Mouse (Mus musculus) left cerebral cortex, adult 9 months (tissue): ENCODE results near the gene En2.

ENCODE experiments used
- DNase-seq, 2 experiments: peaks; one replicate each; pipeline ENCODE4 v3.0.0; 2022; ENCODE audit warnings: low spot score in 2 of 2

En2 gene

DNA sequence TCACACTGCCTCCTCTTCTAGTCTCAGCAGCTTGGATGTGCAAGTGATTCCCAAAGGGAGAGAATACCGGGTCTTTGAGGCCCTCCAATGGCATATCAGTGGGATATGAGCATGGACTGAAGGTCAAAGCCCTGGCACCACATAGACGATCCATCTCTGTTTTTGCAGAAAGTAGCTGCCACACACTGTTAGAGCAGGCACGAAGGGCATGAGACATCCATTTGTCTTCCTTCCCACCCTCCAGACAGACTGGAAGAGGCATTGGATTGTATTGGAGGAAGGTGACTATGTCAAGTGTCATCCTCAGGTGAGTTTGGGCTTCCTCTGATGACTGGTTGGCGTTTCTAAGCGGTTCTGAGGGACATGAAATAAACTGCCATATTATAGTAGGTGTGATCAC is 12.8 kb downstream of the En2 start:
- no peak for DNase-seq

GRCm38 (mm10) chr5:28179237-28179790 is 13.8 kb downstream of the En2 start:
- no peak for DNase-seq

- no peak for DNase-seq
Measured at GRCm38 (mm10) chr5:28191201-28192098, 26.0 kb downstream of the En2 start.

DNA sequence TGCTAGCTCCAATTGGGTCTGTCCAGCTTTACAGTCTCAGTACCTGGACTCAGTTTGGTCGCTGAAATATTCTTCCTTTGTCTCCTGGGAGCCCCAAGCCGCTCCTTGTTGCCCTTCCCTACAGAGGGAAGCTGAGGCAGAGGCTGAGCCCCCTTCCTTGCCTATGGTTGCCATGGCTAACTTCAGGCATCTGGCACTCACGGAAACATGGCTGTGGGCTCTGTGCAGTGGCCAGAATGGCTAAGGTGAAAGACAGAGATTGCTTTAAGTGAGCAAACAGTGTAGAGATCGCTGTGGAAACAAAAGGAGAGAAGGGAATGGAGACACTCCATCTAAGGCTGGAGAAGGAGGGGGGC is 26.6 kb downstream of the En2 start:
- no peak for DNase-seq

GRCm38 (mm10) chr5:28195473-28195872 is 30.0 kb downstream of the En2 start:
- no peak for DNase-seq

DNA sequence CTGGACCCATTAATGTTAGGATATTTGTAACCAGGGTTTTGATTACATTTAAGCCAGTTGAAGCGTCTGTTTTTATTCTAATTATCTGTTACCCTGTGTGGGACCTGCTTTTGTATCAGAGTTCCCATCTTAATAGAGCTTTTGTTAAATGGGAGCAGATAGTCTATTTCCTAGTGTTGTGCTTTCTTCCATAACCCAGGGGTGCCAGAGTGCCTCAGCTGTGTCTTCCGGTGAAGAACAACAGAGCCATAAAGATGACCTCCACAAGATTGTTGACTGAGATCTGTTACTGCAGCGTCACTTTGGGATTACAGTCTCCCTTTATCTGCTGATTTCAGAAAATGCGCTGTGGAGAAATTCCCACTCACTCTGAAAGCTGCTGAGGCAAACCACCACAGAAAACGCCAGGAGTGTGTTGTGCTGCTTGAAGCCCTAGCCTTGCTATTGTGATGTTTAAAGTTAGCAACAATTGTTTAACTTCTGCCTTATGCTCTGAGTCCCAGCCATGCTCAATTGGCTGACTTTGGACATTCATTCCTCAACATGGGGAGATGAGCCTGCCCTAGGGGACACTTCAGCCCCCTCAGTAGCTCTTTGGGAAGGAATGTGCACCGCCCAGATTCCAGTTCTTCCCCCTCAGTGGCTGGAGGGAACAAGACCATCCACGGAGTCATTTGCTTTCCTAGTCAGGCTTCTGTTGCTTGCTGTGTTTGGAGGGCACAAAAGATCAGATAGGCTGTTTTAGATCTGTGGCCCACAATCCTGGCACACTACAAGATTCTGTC is 33.8 kb downstream of the En2 start:
- DNase-seq: no peak

DNA sequence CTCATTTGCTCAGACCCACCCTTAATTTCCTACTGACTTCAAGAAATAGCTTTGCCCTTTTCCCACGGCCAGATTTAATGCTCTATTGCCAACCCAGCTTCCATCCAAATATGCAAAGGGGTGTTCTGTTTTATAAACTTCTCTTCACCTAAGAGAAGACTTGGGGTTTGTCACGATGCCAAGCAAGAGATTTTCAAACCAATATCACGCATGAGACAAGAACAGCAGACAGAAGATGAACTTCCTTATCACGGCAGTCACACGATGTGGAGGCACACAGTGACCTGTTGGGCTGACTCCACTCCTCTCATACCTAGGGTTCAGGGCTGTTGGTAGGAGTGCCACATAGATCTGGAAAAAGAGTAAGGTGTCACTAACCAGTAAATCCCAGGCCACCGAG is 37.6 kb downstream of the En2 start:
- no peak for DNase-seq

DNA sequence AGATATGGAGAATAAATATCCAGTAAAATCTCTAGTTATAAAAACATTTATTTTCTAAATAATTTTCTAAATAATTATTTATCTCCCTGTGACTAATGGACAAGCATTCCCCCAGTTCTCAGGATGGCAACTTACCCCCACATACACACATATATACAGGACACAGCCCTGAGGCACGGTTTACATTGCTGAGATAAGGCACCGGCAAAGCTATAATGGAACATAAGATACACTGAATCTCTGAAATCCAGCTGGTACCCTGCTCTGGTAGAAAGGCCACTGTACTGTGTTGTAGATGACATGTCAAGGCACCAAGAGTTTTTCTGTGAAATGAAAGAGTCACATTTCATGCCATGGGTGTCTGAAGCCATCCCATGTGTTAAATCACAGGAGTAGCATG is 39.2 kb downstream of the En2 start:
- DNase-seq: no peak

DNA sequence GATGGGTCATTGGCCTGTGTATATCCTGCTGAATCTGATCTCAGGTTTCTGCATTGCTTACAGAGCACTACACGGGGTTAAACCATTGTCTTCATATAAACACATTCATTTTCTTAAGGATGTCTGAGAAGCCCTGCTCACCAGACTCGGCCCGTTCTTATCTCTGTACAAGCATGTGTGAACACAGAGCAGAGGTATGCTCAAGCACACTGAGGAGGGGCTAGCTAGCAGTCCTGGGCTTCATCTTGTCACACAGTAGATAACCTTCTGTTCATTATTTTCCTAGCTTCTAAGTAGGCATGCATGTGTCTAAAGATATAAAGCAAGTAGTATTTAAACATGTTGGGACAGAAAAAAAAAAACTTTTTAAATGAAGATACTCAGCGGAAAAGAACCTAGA is 41.0 kb downstream of the En2 start:
- no peak for DNase-seq

DNA sequence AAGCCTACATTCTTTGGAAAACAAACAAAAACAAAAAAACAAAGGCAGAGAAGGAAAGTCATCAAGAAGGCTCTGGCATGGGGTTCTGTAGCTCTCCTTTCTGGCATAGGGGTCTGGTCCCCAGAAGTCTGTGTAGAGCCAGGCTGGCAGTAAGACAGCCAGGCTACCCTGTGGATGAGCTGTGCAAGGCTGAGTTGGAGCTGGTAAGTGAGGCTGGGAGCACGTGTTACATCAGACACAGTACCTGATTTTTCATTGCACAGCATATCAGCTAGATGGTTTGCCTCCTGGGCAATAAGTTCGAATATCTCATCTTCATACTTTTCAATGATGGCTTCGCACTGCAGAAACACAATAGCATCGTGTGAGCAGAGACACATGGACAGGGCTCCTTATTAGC is 41.5 kb downstream of the En2 start:
- DNase-seq: no peak

DNA sequence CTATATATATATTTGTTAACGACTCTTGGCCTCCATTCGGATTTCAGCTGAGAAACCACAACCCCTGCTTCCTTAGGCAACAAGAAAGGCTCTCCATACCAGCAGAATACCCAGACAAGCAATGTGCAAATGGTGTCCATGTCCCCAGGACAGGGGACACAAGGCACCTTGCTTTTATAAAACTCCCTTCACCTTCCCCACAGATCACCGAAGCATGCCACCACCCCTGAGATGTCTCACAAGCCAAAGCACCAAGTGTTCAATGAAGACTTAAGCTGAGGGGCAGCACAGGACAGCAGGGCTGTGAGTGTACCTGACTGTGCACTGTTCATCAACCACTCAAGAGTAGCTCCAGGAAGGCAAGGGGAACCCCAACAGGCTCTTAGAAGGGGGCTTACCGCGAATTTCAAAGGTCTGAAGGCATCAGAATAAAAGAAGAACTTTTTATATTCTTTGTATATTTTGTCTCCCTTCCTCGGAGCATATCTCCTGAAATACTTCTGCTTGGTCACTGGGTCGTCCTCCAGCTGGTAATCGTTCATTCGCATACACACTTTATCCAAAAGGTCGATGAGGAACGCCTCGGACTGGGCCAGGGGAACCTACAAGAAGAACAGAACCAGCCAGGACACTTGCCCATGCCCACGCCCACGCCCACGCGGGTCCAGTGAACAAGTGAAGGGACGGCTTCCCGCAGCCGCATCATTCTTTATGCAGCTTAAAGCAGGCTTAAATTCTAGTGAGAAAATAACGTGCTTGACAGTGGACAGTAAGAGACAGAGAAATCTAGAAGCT is 43.4 kb downstream of the En2 start:
- DNase-seq: no peak

DNA sequence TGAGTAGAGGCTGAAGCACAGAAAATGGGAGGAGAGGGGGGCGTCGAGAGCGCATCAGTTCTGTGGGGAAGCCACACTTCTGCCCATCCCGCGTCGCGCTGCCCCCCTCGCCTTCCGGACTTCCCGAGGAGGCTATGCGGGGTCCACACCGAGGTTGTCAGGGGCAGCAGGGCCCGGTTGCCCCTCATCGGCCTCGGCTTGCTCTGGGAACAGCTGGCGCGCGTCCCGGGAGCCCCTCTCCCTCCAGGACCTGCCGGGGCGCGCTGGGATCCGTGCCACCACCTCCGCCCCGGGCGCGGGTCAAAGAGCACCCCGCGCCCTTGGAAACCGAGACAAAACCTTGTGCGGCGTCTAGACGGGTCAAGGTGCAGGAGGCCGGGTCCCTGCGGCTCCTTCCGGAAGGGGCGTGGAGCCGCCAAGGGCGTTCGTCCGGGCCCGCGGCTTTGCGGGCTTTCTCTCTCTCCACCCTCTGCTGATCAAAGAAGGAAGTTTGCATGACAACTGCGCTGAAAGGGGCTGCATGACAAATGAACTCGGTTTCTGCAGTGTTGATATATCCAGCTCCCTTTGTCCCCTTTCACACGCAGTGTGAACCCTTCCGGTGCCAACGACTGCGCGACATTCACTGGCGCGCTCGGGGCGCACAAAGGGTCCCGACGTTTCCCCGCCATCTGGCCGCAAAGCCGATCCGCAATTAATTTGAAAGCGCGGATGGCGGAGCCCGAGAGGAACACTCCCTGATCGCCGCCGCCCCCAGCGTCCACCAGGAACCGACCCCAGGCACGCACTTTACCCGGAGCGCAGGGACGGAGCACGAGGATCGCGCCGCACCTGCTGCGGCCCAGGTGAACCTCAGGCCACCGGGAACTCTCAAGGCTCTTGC is 44.3 kb downstream of the En2 start:
- no peak for DNase-seq

DNA sequence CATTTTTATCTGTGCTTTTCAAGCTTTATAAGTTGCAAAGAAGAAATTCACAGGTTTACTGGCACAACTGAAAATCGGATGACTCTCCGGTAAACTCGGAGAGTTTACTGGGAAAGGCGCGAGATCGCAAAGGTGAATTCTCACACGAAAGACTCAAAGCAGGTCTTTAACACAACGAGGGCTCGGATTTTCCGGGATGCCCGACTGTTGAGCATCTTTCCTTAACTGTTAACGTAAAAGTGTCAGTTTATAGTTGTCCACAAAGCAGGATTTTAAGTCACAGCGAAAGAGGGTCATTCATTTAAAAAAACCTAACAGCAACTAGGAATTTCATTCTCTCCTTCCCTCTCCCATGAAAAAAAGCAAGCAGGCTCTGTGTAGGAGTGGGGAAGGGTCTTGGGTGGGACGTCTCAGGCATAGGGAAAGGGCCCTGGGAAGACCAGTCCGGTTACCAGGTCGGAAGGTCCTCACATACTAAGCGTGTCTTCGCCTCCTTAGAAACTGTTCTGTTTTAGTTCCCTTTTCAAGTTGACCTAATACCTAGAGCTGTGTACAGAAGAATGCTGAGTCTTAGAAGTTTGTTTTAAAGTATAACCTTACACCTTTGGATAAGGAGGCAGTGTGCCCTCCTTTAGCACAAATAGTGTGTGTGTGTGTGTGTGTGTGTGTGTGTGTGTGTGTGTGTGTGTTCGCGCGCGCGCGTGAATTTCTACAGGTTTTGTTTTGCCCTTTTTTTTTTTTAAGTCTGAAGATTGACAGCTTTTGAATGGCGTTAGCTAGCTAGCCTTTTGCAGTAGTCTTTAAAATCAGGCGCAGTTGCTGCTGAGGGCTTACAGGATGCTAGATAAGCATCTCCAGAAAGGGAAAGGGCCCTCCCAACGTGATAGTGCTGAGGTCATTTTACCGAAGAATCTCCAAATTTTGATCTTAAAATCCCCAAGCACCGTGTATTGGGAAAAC is 45.4 kb downstream of the En2 start:
- DNase-seq: no peak

- no peak for DNase-seq
Measured at GRCm38 (mm10) chr5:28211651-28212310, 46.3 kb downstream of the En2 start.

DNA sequence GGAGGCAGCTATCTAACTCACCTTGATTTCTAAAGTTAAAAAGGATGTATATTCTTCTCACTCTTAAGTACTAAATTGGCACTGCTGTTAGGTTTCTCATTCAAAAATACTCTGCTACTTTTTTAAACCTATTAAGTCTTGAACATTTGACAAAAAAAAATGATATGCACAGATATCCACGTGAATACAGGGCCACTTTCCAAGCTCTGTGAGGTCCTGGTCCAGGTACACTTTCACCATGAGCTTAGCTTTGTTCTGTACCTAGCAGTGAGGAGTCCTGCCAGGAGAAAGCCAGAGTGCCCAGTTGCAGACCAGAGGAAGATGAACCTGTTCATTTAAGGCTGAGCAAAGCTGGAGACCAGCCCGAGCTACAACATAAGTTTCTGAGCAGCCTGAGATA is 47.9 kb downstream of the En2 start:
- no peak for DNase-seq

DNA sequence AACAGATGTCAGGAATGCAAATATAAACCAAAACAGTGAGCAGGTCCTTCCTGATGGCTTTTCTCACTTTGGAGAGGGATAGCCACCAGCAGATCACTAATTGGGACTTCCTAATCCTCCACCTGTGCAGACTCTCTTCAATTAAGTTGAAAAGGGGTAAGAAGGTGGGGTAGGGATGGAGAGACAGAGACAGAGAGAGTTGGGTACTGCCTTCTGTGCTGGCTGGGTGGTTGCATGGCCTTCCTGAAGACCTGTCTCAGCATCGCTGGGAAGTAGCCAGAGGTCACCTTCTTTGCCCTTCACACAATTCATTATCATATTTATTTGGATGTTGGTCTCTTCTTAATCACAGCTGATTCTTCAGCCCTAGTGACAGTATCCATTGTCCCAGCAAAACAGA is 54.1 kb downstream of the En2 start:
- no peak for DNase-seq
